Mouse (Mus musculus) erythroblast, embryonic 14.5 days (primary cell): ENCODE results near the gene Adgrb2. TPM values are rescaled to one million over a fixed set of nuclear protein-coding genes. Genes with fewer than 3 reads are reported as not detected.

Source experiments
- H3K27me3 ChIP-seq: 2 replicates; pipeline ENCODE4 v1.6.1; 2012; ENCODE audit warnings: inconsistent platforms; ENCODE audit not compliant: control insufficient read depth
- H3K36me3 ChIP-seq: 2 replicates; pipeline ENCODE4 v1.6.1; 2012; ENCODE audit warnings: mild to moderate bottlenecking, inconsistent platforms; ENCODE audit not compliant: control insufficient read depth
- H3K4me1 ChIP-seq: 2 replicates; pipeline ENCODE4 v1.6.1; 2012; ENCODE audit warnings: inconsistent platforms; ENCODE audit not compliant: control insufficient read depth
- H3K4me3 ChIP-seq: replicated peaks from 2 replicates; pipeline ENCODE3; 2012; ENCODE audit warnings: moderate library complexity, mild to moderate bottlenecking, inconsistent platforms
- H3K9me3 ChIP-seq: 2 replicates; pipeline ENCODE4 v1.6.1; 2012; ENCODE audit warnings: low read length, inconsistent platforms, mixed read lengths; ENCODE audit not compliant: control insufficient read depth
- GATA1 ChIP-seq: IDR thresholded peaks from 2 replicates; pipeline ENCODE4 v1.6.1; 2012; ENCODE audit warnings: low read length, inconsistent platforms, mixed read lengths
- TAL1 ChIP-seq: IDR thresholded peaks from 3 replicates; pipeline ENCODE4 v1.6.1; 2012; ENCODE audit warnings: low read length, inconsistent platforms, mixed read lengths
- polyA plus RNA-seq: library from polyadenylated mRNA; stranded (reverse); fragments of >175 nt; gene quantifications from 2 replicates; pipeline ENCODE4 v1.2.3, GENCODE M21; 2012

Gene Adgrb2
- polyA plus RNA-seq, 1 experiment, result not detected

- Histone ChIP-seq H3K4me3 (no peak overlapping the region), H3K9me3 (no peaks in the 10 kb centered on the region), H3K36me3 (no peaks in the 10 kb centered on the region), H3K27me3 (peaks cover 6% of the 10 kb centered on the region), H3K4me1 (no peaks in the 10 kb centered on the region)
- TF ChIP-seq GATA1 (no peak), TAL1 (no peak)
These were observed 51.4 kb downstream of the Adgrb2 start for GRCm38 (mm10) chr4:130036112-130036511.

DNA sequence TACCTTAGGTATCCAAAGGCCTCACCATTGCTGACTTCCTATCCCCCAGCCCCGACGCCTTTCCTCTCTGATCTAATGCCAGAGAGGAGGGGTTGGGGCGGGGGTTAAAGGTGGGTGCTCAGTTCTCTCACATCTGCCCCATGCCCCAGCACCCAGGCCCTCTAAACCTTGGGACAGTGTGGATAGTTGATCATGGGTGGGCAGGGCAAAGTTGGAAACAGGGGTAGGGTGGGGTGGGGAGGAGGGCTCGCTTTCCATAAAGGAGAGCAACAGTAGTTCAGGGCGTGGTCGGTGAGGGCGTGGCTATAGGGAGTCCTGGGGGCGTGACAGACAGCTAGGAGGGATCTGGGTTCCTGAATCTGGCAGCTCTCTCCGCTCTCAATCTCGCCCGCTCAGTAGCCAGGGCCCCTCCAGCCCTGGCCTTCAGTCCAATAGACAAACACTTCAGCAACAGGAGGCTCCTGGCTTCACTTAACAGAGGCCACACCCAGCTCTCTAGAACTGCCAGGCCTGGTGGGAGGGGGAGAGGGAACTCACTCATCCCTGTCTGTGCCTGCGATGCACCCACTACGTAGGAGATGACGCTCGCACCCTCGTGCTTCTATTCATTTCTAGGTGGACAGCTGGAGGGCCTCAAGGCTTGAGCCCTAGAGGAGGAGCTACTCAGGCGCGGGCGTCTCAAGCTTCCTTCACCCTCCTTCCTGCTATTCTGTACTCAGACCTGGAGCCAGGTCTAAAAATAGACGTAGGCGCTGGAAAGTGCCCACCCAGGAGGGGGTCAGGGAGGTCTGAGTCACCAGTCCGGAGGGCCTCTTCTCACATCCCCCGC lies 52.1 kb downstream of the Adgrb2 start:
- Histone ChIP-seq H3K36me3 (no peaks in the 10 kb centered on the region), H3K9me3 (no peaks in the 10 kb centered on the region), H3K4me1 (no peaks in the 10 kb centered on the region), H3K27me3 (peaks cover 6% of the 10 kb centered on the region), H3K4me3 (no peak overlapping the region)
- TF ChIP-seq GATA1 (no peak), TAL1 (no peak)

DNA sequence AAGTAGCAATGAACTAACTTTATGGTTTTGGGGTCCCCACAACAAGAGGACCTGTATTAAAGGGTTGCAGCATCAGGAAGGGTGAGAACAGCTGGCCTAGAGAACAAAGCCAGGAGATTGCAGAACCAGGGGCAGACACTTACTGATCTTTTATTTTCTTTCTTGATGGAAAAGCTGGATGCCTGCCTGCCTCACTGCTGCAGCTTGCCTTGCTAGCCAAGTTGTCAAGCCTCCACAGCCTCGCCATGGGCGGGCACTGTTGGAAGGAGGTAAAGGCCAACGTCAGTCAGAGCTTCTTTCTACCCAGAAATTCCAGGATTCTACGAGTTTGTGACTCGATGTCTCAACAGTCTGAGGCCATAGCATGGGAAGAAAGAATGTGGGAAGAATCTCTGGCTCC lies 54.7 kb downstream of the Adgrb2 start:
- no peak for TF ChIP-seq TAL1
- Histone ChIP-seq H3K36me3 (no peaks in the 10 kb centered on the region), H3K4me1 (no peaks in the 10 kb centered on the region), H3K4me3 (no peak overlapping the region), H3K9me3 (no peaks in the 10 kb centered on the region), H3K27me3 (peaks cover 2% of the 10 kb centered on the region)

DNA sequence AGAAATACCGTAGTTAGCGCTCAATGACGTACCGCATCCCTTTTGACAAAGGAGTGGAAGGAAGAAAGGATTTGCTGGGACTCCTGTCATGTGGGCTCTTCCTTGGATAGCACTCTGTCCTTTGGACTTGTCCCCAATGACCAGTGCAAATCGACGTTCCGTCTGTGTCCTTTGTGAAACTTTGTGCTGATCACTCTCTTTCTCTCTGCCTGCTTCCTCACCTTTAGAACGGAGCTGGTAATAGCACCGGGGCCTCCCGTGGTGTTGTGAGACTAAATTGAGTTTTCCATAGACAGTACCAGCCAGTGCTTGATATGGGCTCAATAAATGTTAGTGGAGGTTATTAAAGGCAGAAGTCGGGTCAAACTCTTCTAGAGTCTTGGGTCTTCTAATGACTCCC lies 56.4 kb downstream of the Adgrb2 start:
- no peaks in the 10 kb centered on the region for H3K4me1 ChIP-seq
- TF ChIP-seq GATA1, result no peak
- no peak for TF ChIP-seq TAL1
- H3K36me3 ChIP-seq, result no peaks in the 10 kb centered on the region
- no peaks in the 10 kb centered on the region for H3K9me3 ChIP-seq
- H3K4me3 ChIP-seq, result no peak overlapping the region
- H3K27me3 ChIP-seq, result peaks cover 3% of the 10 kb centered on the region; the same call in 1 of the 2 replicates

GRCm38 (mm10) chr4:130044211-130044610 lies 59.5 kb downstream of the Adgrb2 start:
- no peak overlapping the region for H3K4me3 ChIP-seq
- TF ChIP-seq TAL1 (no peak), GATA1 (no peak)
- no peaks in the 10 kb centered on the region for H3K4me1 ChIP-seq
- peaks cover 15% of the 10 kb centered on the region for H3K27me3 ChIP-seq
- H3K9me3 ChIP-seq, result no peaks in the 10 kb centered on the region
- H3K36me3 ChIP-seq, result no peaks in the 10 kb centered on the region

DNA sequence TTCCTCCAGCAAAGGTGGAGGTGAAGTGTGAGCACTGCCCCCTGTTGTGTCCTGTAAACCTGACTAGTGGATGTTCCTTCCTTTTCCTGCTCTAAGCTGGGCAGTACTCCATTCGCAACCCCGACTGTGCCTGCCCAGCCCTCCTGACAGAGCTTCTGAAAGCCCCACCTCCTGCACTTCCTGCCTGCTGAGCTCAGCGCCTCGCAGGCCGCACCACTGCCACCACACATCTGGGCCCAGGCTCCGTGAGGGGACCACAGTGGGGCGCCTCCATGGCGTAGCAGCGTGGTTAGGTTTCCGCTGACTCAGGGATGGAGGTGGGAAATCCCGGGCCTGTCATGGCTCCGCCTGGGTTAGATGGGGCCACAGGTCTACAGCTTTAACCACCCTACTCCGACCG lies 60.9 kb downstream of the Adgrb2 start:
- no peaks in the 10 kb centered on the region for H3K9me3 ChIP-seq
- TF ChIP-seq GATA1, result no peak
- TF ChIP-seq TAL1, result no peak
- peaks cover 15% of the 10 kb centered on the region for H3K27me3 ChIP-seq
- H3K4me1 ChIP-seq, result no peaks in the 10 kb centered on the region
- no peaks in the 10 kb centered on the region for H3K36me3 ChIP-seq
- H3K4me3 ChIP-seq, result no peak overlapping the region

- H3K36me3 ChIP-seq, result no peaks in the 10 kb centered on the region
- no peak within 1 kb of the TSS for H3K4me3 ChIP-seq
- H3K27me3 ChIP-seq, result peaks cover 15% of the 10 kb centered on the region
- TF ChIP-seq GATA1, result no peak
- no peak for TF ChIP-seq TAL1
- H3K9me3 ChIP-seq, result peaks cover 3% of the 10 kb centered on the region; the same call in 1 of the 2 replicates
- no peaks in the 10 kb centered on the region for H3K4me1 ChIP-seq
These were observed 62.9 kb downstream of the Adgrb2 start, which contains the start of gene Col16a1 for GRCm38 (mm10) chr4:130047331-130048202. Gene Col16a1 (plus strand): TSS chr4:130047840.

DNA sequence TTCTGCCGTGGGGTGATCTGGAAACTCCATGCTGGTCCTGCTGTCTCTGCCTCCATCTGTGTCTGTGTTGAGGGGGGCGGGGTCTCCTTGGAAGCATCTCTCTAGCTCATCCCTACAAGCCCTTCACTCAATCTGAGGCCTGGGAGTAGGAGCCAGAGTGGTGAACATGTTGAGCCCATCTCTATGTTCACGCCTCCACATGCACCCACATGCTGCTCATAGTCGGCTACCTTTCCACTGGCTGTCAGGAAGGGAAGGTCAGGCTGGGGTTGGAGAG lies 63.5 kb downstream of the Adgrb2 start:
- peaks cover 15% of the 10 kb centered on the region for H3K27me3 ChIP-seq
- H3K36me3 ChIP-seq, result no peaks in the 10 kb centered on the region
- no peak for TF ChIP-seq TAL1
- TF ChIP-seq GATA1, result no peak
- no peaks in the 10 kb centered on the region for H3K4me1 ChIP-seq
- peaks cover 3% of the 10 kb centered on the region; the same call in 1 of the 2 replicates for H3K9me3 ChIP-seq
- H3K4me3 ChIP-seq, result no peak overlapping the region
